Mouse (Mus musculus): ENCODE measurements around the gene Hist1h3g.
A peak's percentile ranks its signal among the peaks of the same experiment; 100 is the strongest.

Hist1h3g gene

GRCm38 (mm10) chr13:23581408-23582218 lies 46.4 kb downstream of the Hist1h3g start, which contains the start of gene Hist1h4d:
Hist1h4d (plus strand) TSS chr13:23581598.
- DNase-seq (ENCODE audit: low read depth): peak; percentile 95

- peak; percentile 29 for DNase-seq (ENCODE audit: low read depth)
Observed at GRCm38 (mm10) chr13:23582219-23583056, 47.2 kb downstream of the Hist1h3g start.

GRCm38 (mm10) chr13:23583387-23584068 lies 48.3 kb downstream of the Hist1h3g start:
- peak; percentile 47 for DNase-seq (ENCODE audit: low read depth)

GRCm38 (mm10) chr13:23584331-23584730 lies 49.1 kb downstream of the Hist1h3g start:
- no peak for DNase-seq (ENCODE audit: low read depth)

GRCm38 (mm10) chr13:23585029-23585441 lies 49.8 kb downstream of the Hist1h3g start:
- peak; percentile 91 for DNase-seq (ENCODE audit: low read depth)
